Mouse (Mus musculus) kidney, embryonic 15.5 days (tissue): ENCODE data around the gene Fam205a1. TPM values are rescaled to one million over a fixed set of nuclear protein-coding genes. Genes with fewer than 3 reads are reported as not detected.
"Not testable (repeated sequence)": the region's sequence is repeated elsewhere in the genome, so short reads cannot be mapped to it uniquely, and the experiment has no call there.

Experiments
- ATAC-seq: fragments of 200-750 bp; cut with Nextera tagmentation; replicated peaks from 2 replicates; pipeline ENCODE4 v1.8.0; 2017; ENCODE audit warnings: moderate TSS enrichment; ENCODE audit not compliant: low FRiP score
- H3K27ac ChIP-seq: fragments of 300-500 bp; sonication (generic); 2 replicates; pipeline ENCODE4 v1.5.1; 2015; ENCODE audit warnings: mild to moderate bottlenecking, inconsistent platforms
- H3K27me3 ChIP-seq: fragments of 300-500 bp; sonication (generic); 2 replicates; pipeline ENCODE4 v1.6.1; 2015; ENCODE audit warnings: inconsistent platforms
- H3K36me3 ChIP-seq: fragments of 300-500 bp; sonication (generic); 2 replicates; pipeline ENCODE4 v1.6.1; 2015; ENCODE audit warnings: inconsistent platforms
- H3K4me1 ChIP-seq: fragments of 300-500 bp; sonication (generic); 2 replicates; pipeline ENCODE4 v1.6.1; 2015; ENCODE audit warnings: inconsistent platforms
- H3K4me2 ChIP-seq: fragments of 300-500 bp; sonication (generic); 2 replicates; pipeline ENCODE4 v1.6.1; 2015; ENCODE audit warnings: moderate library complexity, mild to moderate bottlenecking, inconsistent platforms
- H3K4me3 ChIP-seq: fragments of 300-500 bp; sonication (generic); replicated peaks from 2 replicates; pipeline ENCODE4 v1.5.1; 2015; ENCODE audit warnings: mild to moderate bottlenecking, inconsistent platforms
- H3K9ac ChIP-seq: fragments of 300-500 bp; sonication (generic); 2 replicates; pipeline ENCODE4 v1.6.1; 2015; ENCODE audit warnings: mild to moderate bottlenecking, inconsistent platforms
- H3K9me3 ChIP-seq: fragments of 300-500 bp; sonication (generic); replicated peaks from 2 replicates; pipeline ENCODE4 v1.6.1; 2016; ENCODE audit warnings: inconsistent platforms
- whole genome bisulfite sequencing: fragments of 180-500 bp; shearing (Covaris S2); methylation state at CpG from one replicate; pipeline ENCODE4 v1.1.7; 2015; ENCODE audit warnings: mixed read lengths; 5-methylcytosine and 5-hydroxymethylcytosine counted together
- polyA plus RNA-seq: library from polyadenylated mRNA; unstranded; fragments of >200 nt; fragmentation: Nextera tagmentation; extraction: Ambion mirVana; gene quantifications from 2 replicates; pipeline ENCODE4 v1.2.1, GENCODE M21; 2015

Gene Fam205a1
- not detected in 2 replicates for polyA plus RNA-seq

GRCm38 (mm10) chr4:42853788-42854187 lies at the start of gene Fam205a1:
Gene Fam205a1 (minus strand): TSS chr4:42853888.
- ATAC-seq, H3K9ac ChIP-seq, H3K4me1 ChIP-seq, H3K27ac ChIP-seq, H3K36me3 ChIP-seq, H3K4me3 ChIP-seq, H3K4me2 ChIP-seq, H3K9me3 ChIP-seq, H3K27me3 ChIP-seq: not testable (repeated sequence)
- no CpG with 5 or more reads among the region's 1 CpGs for WGBS

- Histone ChIP-seq H3K36me3 (no peaks in the 10 kb centered on the region), H3K9ac (no peak overlapping the region), H3K4me3 (no peak overlapping the region), H3K9me3 (no peaks in the 10 kb centered on the region), H3K4me2 (no peak overlapping the region), H3K27me3 (peaks cover 3% of the 10 kb centered on the region; the same call in 1 of the 2 replicates), H3K4me1 (no peaks in the 10 kb centered on the region), H3K27ac (no peak overlapping the region)
- WGBS, result 88% methylated on average over 5 of the region's 5 CpGs
- ATAC-seq, result no peak
Measured at GRCm38 (mm10) chr4:42902730-42903129, 49.0 kb upstream of the Fam205a1 start.

GRCm38 (mm10) chr4:42902174-42902573 lies 48.5 kb upstream of the Fam205a1 start:
- no peaks in the 10 kb centered on the region for H3K9me3 ChIP-seq
- no peak overlapping the region for H3K9ac ChIP-seq
- no peaks in the 10 kb centered on the region for H3K4me1 ChIP-seq
- H3K27ac ChIP-seq, result no peak overlapping the region
- H3K27me3 ChIP-seq, result peaks cover 3% of the 10 kb centered on the region; the same call in 1 of the 2 replicates
- H3K4me2 ChIP-seq, result no peak overlapping the region
- no peaks in the 10 kb centered on the region for H3K36me3 ChIP-seq
- ATAC-seq, result no peak
- no peak overlapping the region for H3K4me3 ChIP-seq
- WGBS, result 59% methylated on average over 9 of the region's 9 CpGs

- H3K27me3 ChIP-seq, result peaks cover 3% of the 10 kb centered on the region; the same call in 1 of the 2 replicates
- no peak overlapping the region for H3K9ac ChIP-seq
- no peaks in the 10 kb centered on the region for H3K4me1 ChIP-seq
- no peak overlapping the region for H3K4me3 ChIP-seq
- 66% methylated on average over 5 of the region's 5 CpGs for WGBS
- H3K4me2 ChIP-seq, result no peak overlapping the region
- no peaks in the 10 kb centered on the region for H3K36me3 ChIP-seq
- no peak for ATAC-seq
- H3K27ac ChIP-seq, result no peak overlapping the region
- H3K9me3 ChIP-seq, result no peaks in the 10 kb centered on the region
Measured at GRCm38 (mm10) chr4:42900878-42901277, 47.2 kb upstream of the Fam205a1 start.

GRCm38 (mm10) chr4:42898914-42899313 lies 45.2 kb upstream of the Fam205a1 start:
- Histone ChIP-seq H3K27me3 (peaks cover 3% of the 10 kb centered on the region; the same call in 1 of the 2 replicates), H3K4me2 (no peak overlapping the region), H3K36me3 (no peaks in the 10 kb centered on the region), H3K9ac (no peak overlapping the region), H3K9me3 (no peaks in the 10 kb centered on the region), H3K27ac (no peak overlapping the region), H3K4me1 (no peaks in the 10 kb centered on the region), H3K4me3 (no peak overlapping the region)
- no peak for ATAC-seq
- 49% methylated on average over 3 of the region's 3 CpGs for WGBS

- Histone ChIP-seq H3K4me3 (no peak overlapping the region), H3K27ac (no peak overlapping the region), H3K36me3 (no peaks in the 10 kb centered on the region), H3K9ac (no peak overlapping the region), H3K9me3 (no peaks in the 10 kb centered on the region), H3K4me1 (no peaks in the 10 kb centered on the region), H3K4me2 (no peak overlapping the region), H3K27me3 (no peaks in the 10 kb centered on the region)
- no peak for ATAC-seq
- WGBS, result 74% methylated on average over 7 of the region's 7 CpGs
Measured at GRCm38 (mm10) chr4:42895118-42895517, 41.4 kb upstream of the Fam205a1 start.

- no peak overlapping the region for H3K4me2 ChIP-seq
- no peak overlapping the region for H3K27ac ChIP-seq
- H3K36me3 ChIP-seq, result no peaks in the 10 kb centered on the region
- H3K9ac ChIP-seq, result no peak overlapping the region
- ATAC-seq, result no peak
- H3K4me1 ChIP-seq, result no peaks in the 10 kb centered on the region
- no peaks in the 10 kb centered on the region for H3K9me3 ChIP-seq
- WGBS, result 66% methylated on average over 7 of the region's 7 CpGs
- no peaks in the 10 kb centered on the region for H3K27me3 ChIP-seq
- H3K4me3 ChIP-seq, result no peak overlapping the region
Measured at GRCm38 (mm10) chr4:42891176-42891575, 37.5 kb upstream of the Fam205a1 start.

GRCm38 (mm10) chr4:42888806-42889205 lies 35.1 kb upstream of the Fam205a1 start:
- Histone ChIP-seq H3K4me3 (no peak overlapping the region), H3K27me3 (no peaks in the 10 kb centered on the region), H3K36me3 (no peaks in the 10 kb centered on the region), H3K4me1 (no peaks in the 10 kb centered on the region), H3K9me3 (no peaks in the 10 kb centered on the region), H3K4me2 (no peak overlapping the region), H3K9ac (no peak overlapping the region), H3K27ac (no peak overlapping the region)
- ATAC-seq, result no peak
- WGBS, result 89% methylated on average over 6 of the region's 6 CpGs

- Histone ChIP-seq H3K4me3 (no peak overlapping the region), H3K27ac (no peak overlapping the region), H3K27me3 (no peaks in the 10 kb centered on the region), H3K36me3 (no peaks in the 10 kb centered on the region), H3K4me2 (no peak overlapping the region), H3K9me3 (no peaks in the 10 kb centered on the region), H3K4me1 (no peaks in the 10 kb centered on the region), H3K9ac (no peak overlapping the region)
- ATAC-seq, result no peak
- WGBS, result 90% methylated on average over 6 of the region's 6 CpGs
Measured at GRCm38 (mm10) chr4:42886926-42887325, 33.2 kb upstream of the Fam205a1 start.

GRCm38 (mm10) chr4:42880677-42880948 lies 26.9 kb upstream of the Fam205a1 start:
- ATAC-seq, result no peak
- Histone ChIP-seq H3K4me1 (no peaks in the 10 kb centered on the region), H3K27ac (no peak overlapping the region), H3K9me3 (no peaks in the 10 kb centered on the region), H3K9ac (no peak overlapping the region), H3K4me3 (no peak overlapping the region), H3K36me3 (no peaks in the 10 kb centered on the region), H3K4me2 (no peak overlapping the region), H3K27me3 (no peaks in the 10 kb centered on the region)
- WGBS, result 64% methylated on average over 1 of the region's 1 CpGs

GRCm38 (mm10) chr4:42879829-42880676 lies 26.4 kb upstream of the Fam205a1 start:
- no peak overlapping the region for H3K27ac ChIP-seq
- no peaks in the 10 kb centered on the region for H3K9me3 ChIP-seq
- H3K4me2 ChIP-seq, result no peak overlapping the region
- ATAC-seq, result no peak; the same call in 1 of the 2 replicates
- 80% methylated on average over 16 of the region's 16 CpGs for WGBS
- no peaks in the 10 kb centered on the region for H3K36me3 ChIP-seq
- H3K27me3 ChIP-seq, result no peaks in the 10 kb centered on the region
- H3K9ac ChIP-seq, result no peak overlapping the region
- H3K4me3 ChIP-seq, result no peak overlapping the region
- H3K4me1 ChIP-seq, result no peaks in the 10 kb centered on the region

- H3K9ac ChIP-seq, result no peak overlapping the region
- H3K27me3 ChIP-seq, result no peaks in the 10 kb centered on the region
- H3K36me3 ChIP-seq, result no peaks in the 10 kb centered on the region
- no peak overlapping the region for H3K4me2 ChIP-seq
- H3K4me3 ChIP-seq, result no peak overlapping the region
- H3K9me3 ChIP-seq, result no peaks in the 10 kb centered on the region
- no peak for ATAC-seq
- no peak overlapping the region for H3K27ac ChIP-seq
- 75% methylated on average over 2 of the region's 2 CpGs for WGBS
- H3K4me1 ChIP-seq, result no peaks in the 10 kb centered on the region
Measured at GRCm38 (mm10) chr4:42877657-42878056, 24.0 kb upstream of the Fam205a1 start.
